Mouse (Mus musculus) hindbrain, embryonic 10.5 days (tissue): ENCODE measurements around the gene Baiap2l2. TPM values are rescaled to one million over a fixed set of nuclear protein-coding genes. Genes with fewer than 3 reads are reported as not detected.

ENCODE experiments used
- DNase-seq: peaks from one replicate; pipeline ENCODE4 v3.0.0-alpha.2; 2017; ENCODE audit warnings: low spot score
- H3K27ac ChIP-seq: fragments of 300-500 bp; sonication (generic); 2 replicates; pipeline ENCODE4 v1.5.1; 2016; ENCODE audit warnings: mild to moderate bottlenecking, moderate library complexity
- H3K27me3 ChIP-seq: fragments of 300-500 bp; sonication (generic); 2 replicates; pipeline ENCODE4 v1.6.1; 2016; ENCODE audit warnings: mild to moderate bottlenecking; ENCODE audit not compliant: poor library complexity, insufficient read depth, severe bottlenecking
- H3K36me3 ChIP-seq: fragments of 300-500 bp; sonication (generic); 2 replicates; pipeline ENCODE4 v1.6.1; 2016; ENCODE audit warnings: mild to moderate bottlenecking, moderate library complexity
- H3K4me1 ChIP-seq: fragments of 300-500 bp; sonication (generic); replicated peaks from 2 replicates; pipeline ENCODE4 v1.6.1; 2016; ENCODE audit warnings: mild to moderate bottlenecking
- H3K4me3 ChIP-seq: fragments of 300-500 bp; sonication (generic); 2 replicates; pipeline ENCODE4 v1.5.1; 2016; ENCODE audit warnings: mild to moderate bottlenecking, moderate library complexity
- H3K9me3 ChIP-seq: fragments of 300-500 bp; sonication (generic); 2 replicates; pipeline ENCODE4 v1.6.1; 2016; ENCODE audit warnings: mild to moderate bottlenecking, moderate library complexity
- WGBS: fragments of 180-500 bp; shearing (Covaris S2); methylation state at CpG from one replicate; pipeline ENCODE4 v1.1.7; 2016; 5-methylcytosine and 5-hydroxymethylcytosine counted together
- polyA plus RNA-seq: library from polyadenylated mRNA; unstranded; fragments of >200 nt; fragmentation: Nextera tagmentation; extraction: Ambion mirVana; gene quantifications from 2 replicates; pipeline ENCODE4 v1.2.1, GENCODE M21; 2016

Baiap2l2 gene
- polyA plus RNA-seq, 1 experiment from 2014 or later = 1.7 TPM

GRCm38 (mm10) chr15:79268521-79268920, 16.8 kb downstream of the Baiap2l2 start:
- no peak for DNase-seq
- peaks cover 25% of the 10 kb centered on the region for H3K4me1 ChIP-seq
- peaks cover 67% of the 10 kb centered on the region for H3K27me3 ChIP-seq
- no peak overlapping the region for H3K27ac ChIP-seq
- no peak overlapping the region for H3K4me3 ChIP-seq
- H3K36me3 ChIP-seq = no peaks in the 10 kb centered on the region
- WGBS = 33% methylated on average over 1 of the region's 1 CpGs
- no peaks in the 10 kb centered on the region for H3K9me3 ChIP-seq

DNA sequence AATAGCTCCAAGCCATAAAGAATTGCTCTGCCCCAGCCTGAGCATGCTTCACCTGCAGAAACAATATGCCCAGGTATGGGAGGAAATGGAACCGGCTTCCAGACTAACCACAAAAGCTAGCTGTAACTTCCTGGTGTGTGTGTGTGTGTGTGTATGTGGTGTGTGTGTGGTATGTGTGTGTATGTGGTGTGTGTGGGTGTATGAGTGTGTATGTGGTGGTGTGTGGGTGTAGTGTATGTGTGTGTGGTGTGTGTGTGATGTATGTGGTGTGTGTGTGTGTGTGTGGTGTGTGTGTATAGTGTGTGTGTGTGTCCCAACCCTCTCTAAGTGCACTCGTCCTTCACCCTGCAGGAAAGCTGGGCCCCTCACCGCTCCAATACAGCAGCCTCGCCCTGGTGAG, 20.0 kb downstream of the Baiap2l2 start:
- peaks cover 74% of the 10 kb centered on the region for H3K27me3 ChIP-seq
- H3K4me1 ChIP-seq = peaks cover 30% of the 10 kb centered on the region
- H3K27ac ChIP-seq = no peak overlapping the region
- 70% methylated on average over 4 of the region's 4 CpGs for WGBS
- no peaks in the 10 kb centered on the region for H3K9me3 ChIP-seq
- no peaks in the 10 kb centered on the region for H3K36me3 ChIP-seq
- H3K4me3 ChIP-seq = no peak overlapping the region
- DNase-seq = no peak

DNA sequence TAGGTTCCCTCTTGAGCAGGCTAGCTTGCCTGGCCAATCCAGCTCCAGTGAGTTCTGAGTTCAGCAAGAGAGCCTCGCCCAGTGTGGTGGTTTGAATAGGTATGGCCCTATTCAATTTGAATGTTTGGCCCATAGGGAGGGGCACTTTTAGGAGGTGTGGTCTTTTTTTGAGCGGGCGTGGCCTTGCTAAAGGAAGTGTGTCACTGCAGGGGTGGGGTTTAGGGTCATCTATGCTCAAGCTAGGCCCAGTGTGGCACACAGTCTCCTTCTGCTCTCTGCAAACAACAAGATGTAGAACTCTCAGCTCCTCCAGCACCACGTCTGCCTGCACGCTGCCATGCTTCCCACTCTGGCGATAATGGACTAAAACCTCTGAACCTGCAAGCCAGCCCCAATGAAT, 21.6 kb downstream of the Baiap2l2 start:
- Histone ChIP-seq H3K4me3 (no peak overlapping the region), H3K27me3 (peaks cover 82% of the 10 kb centered on the region), H3K9me3 (no peaks in the 10 kb centered on the region), H3K27ac (no peak overlapping the region), H3K4me1 (peaks cover 28% of the 10 kb centered on the region), H3K36me3 (no peaks in the 10 kb centered on the region)
- 90% methylated on average over 6 of the region's 6 CpGs for WGBS
- no peak for DNase-seq

DNA sequence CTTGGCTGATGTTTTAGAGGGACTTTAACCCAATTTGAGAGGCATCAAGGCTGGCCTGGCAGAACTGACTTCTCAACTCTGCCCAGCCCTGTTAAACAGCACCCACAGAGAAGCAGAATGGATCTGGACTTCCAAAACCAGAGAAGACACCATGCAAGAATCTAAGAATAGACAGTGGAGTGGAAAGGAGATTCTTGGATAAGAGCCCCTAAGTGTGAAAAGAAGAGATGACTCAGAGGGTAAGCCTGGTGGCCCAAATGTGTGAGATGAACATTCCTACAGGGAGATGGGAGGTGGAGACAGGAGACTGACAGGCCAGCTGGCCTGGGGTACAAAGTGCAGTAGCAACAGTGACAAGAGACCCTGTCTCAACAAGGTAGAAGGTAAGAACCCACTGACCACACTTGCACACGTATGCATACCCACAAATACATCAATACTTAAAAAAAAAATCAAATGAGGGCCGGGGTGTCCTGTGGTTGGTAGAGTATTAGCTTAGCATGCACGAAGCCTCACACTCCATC, 22.5 kb downstream of the Baiap2l2 start:
- Histone ChIP-seq H3K4me3 (no peak overlapping the region), H3K27ac (no peak overlapping the region), H3K9me3 (no peaks in the 10 kb centered on the region), H3K36me3 (no peaks in the 10 kb centered on the region), H3K4me1 (peaks cover 30% of the 10 kb centered on the region), H3K27me3 (peaks cover 87% of the 10 kb centered on the region)
- WGBS = 89% methylated on average over 3 of the region's 3 CpGs
- DNase-seq = no peak

DNA sequence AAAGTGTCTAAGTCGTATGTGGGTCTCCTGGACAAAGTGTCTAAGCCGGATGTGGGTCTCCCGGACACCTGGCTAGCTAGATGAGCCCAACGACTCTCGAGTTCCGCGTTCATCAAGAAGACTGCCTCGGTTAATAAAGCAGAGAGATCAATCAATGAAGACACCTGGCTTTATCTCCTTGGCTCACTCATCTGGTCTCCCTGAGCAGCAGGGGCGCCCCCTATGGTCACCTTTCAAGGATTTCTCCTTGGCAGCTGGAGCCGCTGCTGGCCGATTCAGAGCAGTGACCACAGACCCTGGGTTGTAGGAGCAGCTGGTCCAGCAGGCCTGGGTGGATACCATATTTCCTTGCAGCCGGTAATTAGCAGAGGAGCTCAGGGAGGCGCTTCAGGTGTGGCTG, 23.0 kb downstream of the Baiap2l2 start:
- DNase-seq = peak; percentile 66
- H3K27me3 ChIP-seq = peaks cover 85% of the 10 kb centered on the region
- WGBS = 19% methylated on average over 13 of the region's 13 CpGs
- H3K9me3 ChIP-seq = no peaks in the 10 kb centered on the region
- no peak overlapping the region for H3K27ac ChIP-seq
- H3K4me1 ChIP-seq = peaks cover 30% of the 10 kb centered on the region
- no peaks in the 10 kb centered on the region for H3K36me3 ChIP-seq
- H3K4me3 ChIP-seq = peak overlapping the region; percentile 82

DNA sequence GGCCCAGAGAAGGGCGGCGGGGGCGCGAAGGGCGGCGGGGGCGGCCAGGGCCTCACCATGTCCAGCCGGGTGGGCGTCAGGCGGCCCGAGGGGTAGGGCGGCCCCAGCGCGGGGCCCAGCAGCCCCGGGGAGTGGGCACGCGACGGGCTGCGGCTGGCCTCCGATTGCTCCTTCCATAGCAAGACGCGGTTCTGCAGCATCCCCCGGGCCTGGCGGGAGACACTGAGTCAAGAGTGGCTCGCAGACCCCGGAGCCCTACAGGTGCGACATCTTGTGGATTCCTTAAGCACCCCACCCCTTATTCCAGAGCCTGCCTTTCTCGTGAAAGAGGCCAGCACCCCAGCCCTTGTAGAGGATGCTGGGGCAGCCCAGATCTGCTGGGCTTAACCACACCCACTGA, 23.6 kb downstream of the Baiap2l2 start:
- no peaks in the 10 kb centered on the region for H3K9me3 ChIP-seq
- under 1% methylated on average over 28 of the region's 28 CpGs for WGBS
- no peaks in the 10 kb centered on the region for H3K36me3 ChIP-seq
- H3K4me3 ChIP-seq = peak overlapping the region; percentile 82
- peaks cover 80% of the 10 kb centered on the region for H3K27me3 ChIP-seq
- peak; percentile 37 for DNase-seq
- H3K27ac ChIP-seq = peak overlapping the region; percentile 85
- H3K4me1 ChIP-seq = peaks cover 30% of the 10 kb centered on the region

DNA sequence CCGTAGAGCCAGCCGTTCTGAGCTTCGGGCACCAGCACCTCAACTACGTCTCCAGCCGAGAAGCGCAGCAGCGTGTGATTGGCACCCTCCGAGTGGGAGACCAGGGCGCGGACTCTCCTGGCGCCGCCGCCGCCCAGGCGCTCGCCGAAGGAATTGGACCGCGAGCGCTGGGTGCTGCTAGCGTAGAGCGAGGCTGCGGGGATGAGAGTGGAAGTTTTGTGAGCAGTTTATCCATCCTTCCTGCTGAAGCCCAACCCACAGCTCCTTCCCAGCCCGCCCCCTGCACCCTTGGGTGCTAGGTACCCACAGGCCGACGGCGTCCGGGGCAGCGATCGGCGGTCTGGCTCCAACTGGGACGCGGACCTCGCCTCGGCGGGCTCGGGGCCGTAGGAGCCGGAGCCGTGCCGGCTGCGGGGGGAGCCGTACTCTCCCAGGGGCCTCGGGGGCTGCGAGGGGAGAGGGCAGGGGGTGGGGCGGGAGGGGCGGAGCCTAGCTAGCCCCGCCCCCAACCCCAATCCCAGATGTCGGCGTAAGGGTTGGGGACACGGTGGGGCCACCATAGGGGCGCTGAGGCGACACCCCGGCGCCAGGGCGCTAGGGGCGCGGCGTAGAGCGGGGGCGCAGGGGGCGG, 24.1 kb downstream of the Baiap2l2 start:
- H3K27ac ChIP-seq = peak overlapping the region; percentile 85
- peaks cover 30% of the 10 kb centered on the region for H3K4me1 ChIP-seq
- peaks cover 80% of the 10 kb centered on the region for H3K27me3 ChIP-seq
- H3K9me3 ChIP-seq = no peaks in the 10 kb centered on the region
- 1% methylated on average over 60 of the region's 62 CpGs for WGBS
- DNase-seq = peak; percentile 44
- no peaks in the 10 kb centered on the region for H3K36me3 ChIP-seq
- H3K4me3 ChIP-seq = peak overlapping the region; percentile 82

- 29% methylated on average over 17 of the region's 17 CpGs for WGBS
- Histone ChIP-seq H3K27me3 (peaks cover 80% of the 10 kb centered on the region), H3K4me3 (no peak overlapping the region)
Measured at GRCm38 (mm10) chr15:79258521-79258920, 26.8 kb downstream of the Baiap2l2 start.

GRCm38 (mm10) chr15:79254661-79255060, 30.7 kb downstream of the Baiap2l2 start, which contains the start of gene Slc16a8:
TSS of gene Slc16a8 (minus strand) at chr15:79254761.
- whole genome bisulfite sequencing = 25% methylated on average over 3 of the region's 3 CpGs
- H3K27ac ChIP-seq = no peak within 1 kb of the TSS
- H3K36me3 ChIP-seq = peaks cover 7% of the 10 kb centered on the region; the same call in 1 of the 2 replicates
- H3K27me3 ChIP-seq = peaks cover 80% of the 10 kb centered on the region
- H3K4me1 ChIP-seq = peaks cover 41% of the 10 kb centered on the region
- H3K9me3 ChIP-seq = no peaks in the 10 kb centered on the region
- H3K4me3 ChIP-seq = no peak within 1 kb of the TSS
- no peak for DNase-seq

More at GRCm38 (mm10) chr15:79258521-79258920, 26.8 kb downstream of the Baiap2l2 start:
- peaks cover 37% of the 10 kb centered on the region for H3K4me1 ChIP-seq
- H3K27ac ChIP-seq = no peak overlapping the region
- H3K36me3 ChIP-seq = no peaks in the 10 kb centered on the region
- no peak for DNase-seq
- H3K9me3 ChIP-seq = no peaks in the 10 kb centered on the region

- DNase-seq = no peak
- peak overlapping the region; percentile 71 for H3K27ac ChIP-seq
- peaks cover 32% of the 10 kb centered on the region for H3K4me1 ChIP-seq
- H3K27me3 ChIP-seq = peaks cover 71% of the 10 kb centered on the region
- peaks cover 28% of the 10 kb centered on the region for H3K36me3 ChIP-seq
- WGBS = 27% methylated on average over 24 of the region's 24 CpGs
- no peaks in the 10 kb centered on the region for H3K9me3 ChIP-seq
- H3K4me3 ChIP-seq = peak overlapping the region; percentile 49
Measured at GRCm38 (mm10) chr15:79252580-79252979, 32.8 kb downstream of the Baiap2l2 start.

- Histone ChIP-seq H3K27ac (peak overlapping the region; percentile 71), H3K9me3 (no peaks in the 10 kb centered on the region), H3K36me3 (peaks cover 34% of the 10 kb centered on the region), H3K27me3 (peaks cover 71% of the 10 kb centered on the region), H3K4me1 (peaks cover 32% of the 10 kb centered on the region), H3K4me3 (peak overlapping the region; percentile 49)
- DNase-seq = peak; percentile 43
- 3% methylated on average over 61 of the region's 61 CpGs for WGBS
Measured at GRCm38 (mm10) chr15:79251781-79252491, 33.4 kb downstream of the Baiap2l2 start.

GRCm38 (mm10) chr15:79251168-79251567, 34.2 kb downstream of the Baiap2l2 start:
- Histone ChIP-seq H3K27me3 (peaks cover 71% of the 10 kb centered on the region), H3K27ac (no peak overlapping the region), H3K9me3 (no peaks in the 10 kb centered on the region), H3K4me3 (no peak overlapping the region; the same call in 1 of the 2 replicates), H3K4me1 (peaks cover 32% of the 10 kb centered on the region), H3K36me3 (peaks cover 42% of the 10 kb centered on the region)
- no peak for DNase-seq
- 50% methylated on average over 7 of the region's 7 CpGs for WGBS

- H3K27me3 ChIP-seq = peaks cover 66% of the 10 kb centered on the region
Measured at GRCm38 (mm10) chr15:79250236-79250635, 35.1 kb downstream of the Baiap2l2 start.

More at GRCm38 (mm10) chr15:79250236-79250635, 35.1 kb downstream of the Baiap2l2 start:
- Histone ChIP-seq H3K4me1 (peaks cover 34% of the 10 kb centered on the region), H3K4me3 (no peak overlapping the region), H3K27ac (no peak overlapping the region), H3K36me3 (peaks cover 51% of the 10 kb centered on the region), H3K9me3 (no peaks in the 10 kb centered on the region)
- 74% methylated on average over 2 of the region's 2 CpGs for WGBS
- no peak for DNase-seq
